Mouse (Mus musculus): Measurements from ENCODE around the gene Gbf1. TPM values are rescaled to one million over a fixed set of nuclear protein-coding genes. Genes with fewer than 3 reads are reported as not detected.

Gene Gbf1
- polyA plus RNA-seq, 1 experiment: 61.8 TPM

DNA sequence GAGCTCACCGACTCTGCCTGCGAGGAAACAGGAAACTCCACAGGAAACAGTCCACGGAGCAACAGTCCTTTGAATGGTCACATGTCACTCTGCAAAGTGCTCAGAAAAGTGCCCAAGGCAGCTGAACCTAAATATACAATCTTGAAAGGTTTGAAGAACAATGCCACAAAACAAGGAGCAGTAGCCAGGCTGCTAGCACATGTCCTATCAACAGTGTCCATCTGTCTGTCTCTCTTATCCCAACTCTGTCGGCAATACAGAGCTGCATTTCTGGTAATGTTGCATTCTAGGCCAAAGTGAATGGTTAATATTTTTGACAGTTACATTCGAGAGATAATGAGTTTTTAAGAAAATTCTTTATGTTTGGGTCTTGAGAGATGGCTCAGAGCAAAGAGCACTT lies 90.1 kb downstream of the Gbf1 start:
- Histone ChIP-seq H3K36me3 (ENCODE audit: control insufficient read depth, insufficient read depth) (no peaks in the 10 kb centered on the region), H3ac (ENCODE audit: control insufficient read depth, insufficient read length) (no peak overlapping the region), H3K4me3 (no peak overlapping the region), H3K79me2 (ENCODE audit: control insufficient read depth, insufficient read depth) (no peaks in the 10 kb centered on the region), H3K27me3 (ENCODE audit: control insufficient read depth, insufficient read depth, insufficient read length) (no peaks in the 10 kb centered on the region), H3K4me2 (ENCODE audit: low read depth) (no peak overlapping the region)
- no peak for TF ChIP-seq POLR2A (IDR thresholded peaks at IDR 0.05; ENCODE audit: insufficient read length, low read depth)
- no peak for TF ChIP-seq CEBPB (IDR thresholded peaks at IDR 0.05; ENCODE audit: insufficient read depth, poor library complexity, severe bottlenecking)
- no peak for TF ChIP-seq MYOD1 (IDR thresholded peaks at IDR 0.05; ENCODE audit: control insufficient read depth in 1 of 3, insufficient read length in 2 of 3, low read depth in 2 of 3)
- no peak for TF ChIP-seq POLR2AphosphoS2 (IDR thresholded peaks at IDR 0.05; ENCODE audit: insufficient read length, low read depth)
- no peak for TF ChIP-seq SRF (IDR thresholded peaks at IDR 0.05; ENCODE audit: control insufficient read depth, insufficient read length, low read depth)
- no peak for TF ChIP-seq E2F4 (IDR thresholded peaks at IDR 0.05; ENCODE audit: insufficient read depth)
- no peak for TF ChIP-seq REST (IDR thresholded peaks at IDR 0.05; ENCODE audit: insufficient read depth, insufficient read length)
- TF ChIP-seq MYOG (IDR thresholded peaks at IDR 0.05; ENCODE audit: control insufficient read depth in 1 of 3, insufficient read depth in 1 of 3, insufficient read length in 2 of 3, low read depth in 2 of 3): no peak
- TF ChIP-seq TCF12 (IDR thresholded peaks at IDR 0.05; ENCODE audit: insufficient read depth, poor library complexity, severe bottlenecking): no peak

- H3K4me3 ChIP-seq: no peak overlapping the region
- H3K27me3 ChIP-seq (ENCODE audit: control insufficient read depth, insufficient read depth, insufficient read length): no peaks in the 10 kb centered on the region
- no peak for TF ChIP-seq TCF12 (IDR thresholded peaks at IDR 0.05; ENCODE audit: insufficient read depth, poor library complexity, severe bottlenecking)
- no peak for TF ChIP-seq MYOG (IDR thresholded peaks at IDR 0.05; ENCODE audit: control insufficient read depth in 1 of 3, insufficient read depth in 1 of 3, insufficient read length in 2 of 3, low read depth in 2 of 3)
- TF ChIP-seq REST (IDR thresholded peaks at IDR 0.05; ENCODE audit: insufficient read depth, insufficient read length): no peak
- TF ChIP-seq POLR2AphosphoS2 (IDR thresholded peaks at IDR 0.05; ENCODE audit: insufficient read length, low read depth): no peak
- no peak for TF ChIP-seq TCF3 (IDR thresholded peaks at IDR 0.05; ENCODE audit: insufficient read length, low read depth)
- TF ChIP-seq USF1 (IDR thresholded peaks at IDR 0.05; ENCODE audit: low read depth): no peak
- TF ChIP-seq MAX (IDR thresholded peaks at IDR 0.05; ENCODE audit: low read depth): no peak
- no peak for TF ChIP-seq E2F4 (IDR thresholded peaks at IDR 0.05; ENCODE audit: insufficient read depth)
- TF ChIP-seq MYOD1 (IDR thresholded peaks at IDR 0.05; ENCODE audit: control insufficient read depth in 1 of 3, insufficient read length in 2 of 3, low read depth in 2 of 3): no peak
- TF ChIP-seq POLR2A (IDR thresholded peaks at IDR 0.05; ENCODE audit: insufficient read length, low read depth): no peak
- no peak for TF ChIP-seq SRF (IDR thresholded peaks at IDR 0.05; ENCODE audit: control insufficient read depth, insufficient read length, low read depth)
- TF ChIP-seq CEBPB (IDR thresholded peaks at IDR 0.05; ENCODE audit: insufficient read depth, poor library complexity, severe bottlenecking): no peak
- no peaks in the 10 kb centered on the region for H3K79me2 ChIP-seq (ENCODE audit: control insufficient read depth, insufficient read depth)
- H3K4me2 ChIP-seq (ENCODE audit: low read depth): no peak overlapping the region
- no peak overlapping the region for H3ac ChIP-seq (ENCODE audit: control insufficient read depth, insufficient read length)
- no peaks in the 10 kb centered on the region for H3K36me3 ChIP-seq (ENCODE audit: control insufficient read depth, insufficient read depth)
Measured at GRCm38 (mm10) chr19:46244628-46245027, 92.3 kb downstream of the Gbf1 start.

DNA sequence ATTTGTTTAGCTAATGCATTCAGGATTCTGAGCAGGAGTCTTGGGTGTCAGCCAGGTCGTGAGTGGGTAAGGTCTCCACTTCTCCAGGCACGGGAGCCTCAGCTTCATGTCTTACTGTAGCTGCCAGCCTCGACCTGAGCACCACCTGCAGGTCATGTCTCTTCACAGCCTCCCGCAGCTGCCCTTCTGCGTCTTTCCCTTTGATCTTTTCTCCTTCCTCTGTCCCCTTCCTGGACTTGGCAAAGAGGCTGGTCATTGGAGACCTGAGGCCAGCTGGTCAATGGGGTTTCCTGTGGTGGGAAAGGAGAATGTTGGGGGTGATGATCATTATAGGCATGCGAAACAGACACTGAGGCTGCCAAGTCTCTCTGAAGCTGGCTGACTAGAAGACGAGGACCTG lies 96.7 kb downstream of the Gbf1 start:
- no peaks in the 10 kb centered on the region for H3K79me2 ChIP-seq (ENCODE audit: control insufficient read depth, insufficient read depth)
- H3K4me3 ChIP-seq: no peak overlapping the region
- peaks cover 16% of the 10 kb centered on the region for H3K36me3 ChIP-seq (ENCODE audit: control insufficient read depth, insufficient read depth)
- H3K4me2 ChIP-seq (ENCODE audit: low read depth): no peak overlapping the region
- H3K27me3 ChIP-seq (ENCODE audit: control insufficient read depth, insufficient read depth, insufficient read length): no peaks in the 10 kb centered on the region
- no peak overlapping the region for H3ac ChIP-seq (ENCODE audit: control insufficient read depth, insufficient read length)
- TF ChIP-seq CEBPB (IDR thresholded peaks at IDR 0.05; ENCODE audit: insufficient read depth, poor library complexity, severe bottlenecking): no peak
- TF ChIP-seq MYOD1 (IDR thresholded peaks at IDR 0.05; ENCODE audit: control insufficient read depth in 1 of 3, insufficient read length in 2 of 3, low read depth in 2 of 3): peak in 1 of 3 experiments; percentile 44
- peak in 1 of 3 experiments; percentile 2 for TF ChIP-seq MYOG (IDR thresholded peaks at IDR 0.05; ENCODE audit: control insufficient read depth in 1 of 3, insufficient read depth in 1 of 3, insufficient read length in 2 of 3, low read depth in 2 of 3)

DNA sequence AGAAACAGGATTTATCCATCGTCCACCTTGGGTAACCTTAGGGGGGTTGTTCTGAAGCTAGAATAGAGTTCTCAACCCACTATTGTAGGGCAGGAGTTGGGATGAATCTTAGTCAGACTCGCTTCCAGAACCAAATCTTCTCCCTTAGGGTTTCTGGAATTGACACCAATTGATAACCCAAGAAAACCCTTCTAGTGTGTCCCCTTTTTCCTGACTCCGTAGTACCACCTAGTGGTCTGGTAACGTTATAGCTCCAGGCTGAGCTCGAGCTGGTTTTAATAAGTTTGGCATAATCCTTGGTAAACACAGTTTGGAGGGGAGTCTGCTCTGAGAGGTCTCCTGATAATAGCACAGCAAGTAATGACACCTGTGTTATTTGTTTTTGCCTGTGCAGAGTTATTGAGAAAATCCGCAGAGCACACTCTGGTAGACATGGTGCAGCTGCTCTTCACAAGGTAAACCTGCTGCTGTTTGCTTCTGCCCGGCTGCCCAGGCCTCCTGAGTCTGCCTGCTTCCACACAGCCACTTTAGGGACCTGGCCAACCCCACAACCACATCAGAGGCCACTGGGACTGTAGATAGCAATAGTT lies 101.9 kb downstream of the Gbf1 start:
- H3ac ChIP-seq (ENCODE audit: control insufficient read depth, insufficient read length): no peak overlapping the region
- no peaks in the 10 kb centered on the region for H3K79me2 ChIP-seq (ENCODE audit: control insufficient read depth, insufficient read depth)
- H3K4me2 ChIP-seq (ENCODE audit: low read depth): no peak overlapping the region
- H3K36me3 ChIP-seq (ENCODE audit: control insufficient read depth, insufficient read depth): peaks cover 42% of the 10 kb centered on the region
- H3K4me3 ChIP-seq: no peak overlapping the region
- H3K27me3 ChIP-seq (ENCODE audit: control insufficient read depth, insufficient read depth, insufficient read length): no peaks in the 10 kb centered on the region
- no peak for TF ChIP-seq POLR2A (IDR thresholded peaks at IDR 0.05; ENCODE audit: insufficient read length, low read depth)
- TF ChIP-seq MYOD1 (IDR thresholded peaks at IDR 0.05; ENCODE audit: control insufficient read depth in 1 of 3, insufficient read length in 2 of 3, low read depth in 2 of 3): no peak
- TF ChIP-seq TCF12 (IDR thresholded peaks at IDR 0.05; ENCODE audit: insufficient read depth, poor library complexity, severe bottlenecking): no peak

DNA sequence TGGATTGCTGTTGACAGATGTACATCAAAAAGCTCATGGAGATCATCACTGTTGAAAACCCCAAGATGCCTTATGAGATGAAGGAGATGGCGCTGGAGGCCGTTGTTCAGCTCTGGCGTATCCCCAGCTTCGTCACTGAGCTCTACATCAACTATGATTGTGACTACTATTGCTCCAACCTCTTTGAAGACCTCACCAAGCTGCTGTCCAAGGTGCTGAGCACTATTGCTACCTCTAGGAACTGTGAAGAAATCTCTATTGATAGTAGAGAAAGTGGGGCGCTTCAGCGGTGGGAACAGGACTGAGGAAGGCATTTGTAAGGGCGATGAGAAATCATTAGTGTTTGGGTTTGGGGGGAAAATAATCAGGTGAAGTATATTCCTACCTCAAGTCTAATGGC lies 112.5 kb downstream of the Gbf1 start:
- Histone ChIP-seq H3K36me3 (ENCODE audit: control insufficient read depth, insufficient read depth) (peaks cover 84% of the 10 kb centered on the region), H3K27me3 (ENCODE audit: control insufficient read depth, insufficient read depth, insufficient read length) (no peaks in the 10 kb centered on the region), H3K4me3 (no peak overlapping the region), H3K4me2 (ENCODE audit: low read depth) (no peak overlapping the region), H3K79me2 (ENCODE audit: control insufficient read depth, insufficient read depth) (no peaks in the 10 kb centered on the region), H3ac (ENCODE audit: control insufficient read depth, insufficient read length) (no peak overlapping the region)
- peak; percentile 61 for TF ChIP-seq REST (IDR thresholded peaks at IDR 0.05; ENCODE audit: insufficient read depth, insufficient read length)
- TF ChIP-seq SRF (IDR thresholded peaks at IDR 0.05; ENCODE audit: control insufficient read depth, insufficient read length, low read depth): no peak
